Mouse (Mus musculus) Muller cell, postnatal 12 days (primary cell): ENCODE data around the gene Rhbdl2.

Experiments
- DNase-seq: peaks from one replicate; pipeline ENCODE4 v3.0.0-alpha.2; 2015; ENCODE audit errors: inconsistent ontology term

Rhbdl2 gene

DNA sequence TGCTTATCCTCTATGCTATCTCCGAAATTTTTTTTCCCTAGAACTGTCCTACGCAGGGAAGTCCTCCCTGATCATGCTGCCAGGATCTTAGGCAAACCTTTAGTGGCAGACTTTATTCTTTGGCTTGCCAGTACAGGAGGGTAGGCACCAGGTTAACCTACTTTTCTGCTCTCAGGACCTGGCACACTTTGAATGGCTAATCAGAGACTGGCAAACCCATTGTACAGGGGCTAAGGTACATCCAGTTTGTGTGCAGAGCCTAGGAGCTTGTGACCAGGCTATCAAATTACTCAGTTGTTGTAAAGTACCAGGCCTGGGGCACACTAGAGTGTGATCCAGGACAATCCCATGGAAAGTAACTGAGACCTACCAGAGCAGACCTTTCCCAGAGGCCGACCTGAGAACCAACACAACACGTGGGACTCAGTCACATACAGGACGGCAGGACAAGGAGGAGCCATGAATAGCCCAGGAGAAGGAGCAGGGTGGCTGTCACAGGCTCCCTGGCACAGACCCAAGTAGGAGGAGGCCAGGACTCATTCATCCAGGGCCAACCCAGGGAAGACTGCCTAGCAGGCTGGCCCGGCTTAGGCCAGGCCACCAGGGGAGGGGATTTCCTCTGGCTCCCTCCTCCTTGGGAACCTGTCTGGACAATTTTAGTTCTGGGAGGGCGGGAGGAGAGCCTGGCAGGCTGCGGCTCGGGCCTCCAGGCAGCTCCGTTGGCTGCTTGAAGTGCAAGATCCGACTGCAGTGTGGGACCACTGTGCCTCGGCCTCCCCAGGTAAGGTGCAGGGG lies at the start of gene Rhbdl2:
TSS of gene Rhbdl2 (plus strand) at position 684 of the 795 bp plus-strand sequence.
- DNase-seq, result peak; percentile 88

GRCm38 (mm10) chr4:123738708-123739107 lies 49.0 kb upstream of the Rhbdl2 start:
- DNase-seq, result no peak

- DNase-seq, result no peak
Measured at GRCm38 (mm10) chr4:123742891-123743290, 44.8 kb upstream of the Rhbdl2 start.

DNA sequence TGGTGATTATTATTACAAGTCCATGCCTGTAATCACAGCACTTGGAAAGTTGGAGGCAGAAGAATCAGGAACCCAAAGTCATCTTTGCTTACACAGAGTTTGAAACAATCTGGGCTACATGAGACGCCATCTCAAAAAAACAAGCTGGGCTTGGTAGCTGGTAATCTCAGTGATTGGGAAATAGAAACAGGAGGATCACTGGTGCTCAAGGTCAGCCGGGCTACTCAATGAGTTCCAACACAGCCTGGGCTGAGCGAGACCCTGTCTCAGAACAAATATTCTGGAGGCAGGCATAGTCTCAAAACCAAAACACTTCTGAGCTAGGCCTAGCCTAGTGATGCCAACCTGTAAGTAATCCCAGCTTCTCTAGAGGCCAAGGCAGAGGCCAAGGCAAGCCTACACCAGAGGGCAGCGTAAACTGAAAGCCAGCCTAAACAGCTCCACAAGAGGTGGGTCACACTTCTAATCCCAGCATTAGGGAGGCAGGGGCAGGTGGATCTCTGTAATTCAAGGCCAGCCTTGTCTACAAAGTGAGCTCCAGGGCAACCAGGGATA lies 42.4 kb upstream of the Rhbdl2 start:
- no peak for DNase-seq

GRCm38 (mm10) chr4:123748726-123749415 lies 38.8 kb upstream of the Rhbdl2 start:
- no peak for DNase-seq

GRCm38 (mm10) chr4:123749484-123750130 lies 38.1 kb upstream of the Rhbdl2 start:
- no peak for DNase-seq

- peak; percentile 98 for DNase-seq
Measured at GRCm38 (mm10) chr4:123750152-123750651, 37.5 kb upstream of the Rhbdl2 start, which contains the start of gene Akirin1. Akirin1 (minus strand) TSS chr4:123750345.

DNA sequence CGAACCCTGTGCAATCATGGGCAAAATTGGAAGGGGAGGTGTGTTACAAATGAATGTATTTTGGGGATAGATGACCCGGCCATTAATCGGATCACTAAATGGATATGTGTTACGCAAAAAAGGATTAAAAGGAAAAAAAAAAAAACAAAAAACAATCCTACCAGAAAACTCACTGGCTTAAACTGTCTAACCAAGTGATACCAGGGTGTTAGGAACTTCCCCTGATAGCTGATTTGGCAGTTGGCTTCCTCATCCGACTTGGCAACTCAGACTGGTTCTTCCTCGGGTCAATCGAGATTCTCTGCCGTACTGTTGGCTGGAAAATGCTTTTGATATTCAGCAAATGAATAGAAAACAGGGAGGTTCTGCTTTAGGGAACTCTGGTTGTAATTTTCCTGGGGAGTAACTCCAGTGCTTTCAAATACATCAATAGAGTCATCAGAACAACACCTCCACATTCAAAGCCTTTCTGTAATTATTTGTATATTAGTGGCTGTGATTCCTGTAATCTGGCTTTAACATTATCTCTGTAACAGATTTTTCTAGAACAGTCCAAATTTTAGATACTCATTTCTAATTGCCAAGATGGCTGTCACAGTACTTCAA lies 36.9 kb upstream of the Rhbdl2 start:
- DNase-seq, result no peak

DNA sequence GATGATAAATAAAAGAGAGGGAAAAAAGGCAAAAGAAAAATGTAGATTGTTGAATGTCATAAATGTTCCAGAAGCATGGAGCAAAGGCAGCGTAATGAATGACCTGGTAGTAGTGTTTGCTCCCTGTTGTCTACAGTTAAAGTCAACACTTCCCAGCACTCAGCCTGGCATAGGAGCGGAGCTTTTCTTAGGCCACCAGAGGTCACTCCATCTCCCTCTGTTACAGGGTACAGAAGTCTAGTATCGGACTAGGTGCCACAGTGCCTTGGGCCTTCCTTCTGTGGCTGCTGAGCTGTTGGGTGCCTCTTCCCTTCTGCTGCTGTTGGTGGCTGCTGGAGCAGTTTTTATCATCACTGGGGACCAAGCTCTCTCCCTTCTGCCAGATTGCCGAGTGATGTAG lies 29.4 kb upstream of the Rhbdl2 start:
- DNase-seq, result no peak

DNA sequence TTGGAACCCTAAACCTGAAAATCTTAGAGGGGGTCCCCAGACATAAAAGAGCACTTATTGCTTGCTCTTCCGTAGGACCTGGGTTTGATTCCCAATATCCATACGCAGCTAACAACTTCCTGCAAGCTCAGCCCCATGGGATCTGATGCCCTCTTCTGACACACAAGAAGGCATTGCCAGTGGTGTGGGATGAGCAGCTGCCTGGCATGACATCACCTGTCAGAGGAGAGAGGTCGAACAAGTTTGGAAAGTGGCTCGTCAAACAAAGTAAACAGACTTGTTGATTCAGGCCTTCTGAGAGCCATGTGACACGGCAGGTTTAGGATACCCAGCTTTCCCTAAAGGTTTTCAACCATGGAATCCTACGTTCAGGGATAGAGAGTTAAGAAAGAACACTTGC lies 22.6 kb upstream of the Rhbdl2 start:
- DNase-seq, result no peak

- no peak for DNase-seq
Measured at GRCm38 (mm10) chr4:123767807-123768206, 19.9 kb upstream of the Rhbdl2 start.

- DNase-seq, result no peak
Measured at GRCm38 (mm10) chr4:123768234-123768633, 19.4 kb upstream of the Rhbdl2 start.

- no peak for DNase-seq
Measured at GRCm38 (mm10) chr4:123792666-123793065, 5.0 kb downstream of the Rhbdl2 start.

DNA sequence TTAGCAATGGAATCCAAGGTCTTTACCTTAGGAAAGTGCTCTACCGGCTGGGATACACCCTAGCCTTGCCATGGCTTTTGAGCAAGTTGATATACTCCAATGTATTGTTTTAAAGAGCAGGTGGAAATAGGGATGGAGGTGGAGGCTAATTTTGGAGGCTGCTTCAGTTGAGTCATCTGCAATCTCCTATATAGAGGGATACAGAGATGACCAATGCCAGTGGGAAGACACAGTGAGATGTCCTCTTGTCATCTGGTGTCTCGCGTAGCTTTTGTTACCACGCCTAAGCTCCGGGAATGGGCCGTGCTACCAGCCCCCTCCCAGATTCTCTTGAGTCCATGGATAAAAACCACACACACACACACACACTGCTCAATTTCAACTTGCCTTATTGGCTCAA lies 5.5 kb downstream of the Rhbdl2 start:
- DNase-seq, result no peak

GRCm38 (mm10) chr4:123795057-123795456 lies 7.4 kb downstream of the Rhbdl2 start:
- DNase-seq, result no peak

- no peak for DNase-seq
Measured at GRCm38 (mm10) chr4:123797403-123797802, 9.7 kb downstream of the Rhbdl2 start.

DNA sequence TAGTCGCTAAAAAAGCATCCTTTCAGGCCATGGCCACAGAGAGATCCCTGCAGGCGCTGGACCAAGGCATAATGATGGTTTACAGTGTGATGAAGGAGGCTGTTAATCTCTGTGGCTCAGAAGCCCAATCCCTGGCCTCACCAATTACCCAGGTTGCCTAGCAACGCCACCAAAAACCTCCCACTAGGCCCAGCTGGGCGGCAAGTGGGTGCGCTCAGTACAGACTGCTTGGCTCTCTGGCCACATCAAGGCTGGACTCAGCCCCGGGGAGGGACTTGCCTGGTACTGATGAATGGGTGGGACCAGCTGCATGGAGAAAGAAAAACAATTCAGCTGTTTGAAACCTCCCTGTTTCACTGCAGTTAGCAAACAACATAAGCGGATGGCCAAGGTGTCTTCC lies 10.2 kb downstream of the Rhbdl2 start:
- peak; percentile 71 for DNase-seq

- DNase-seq, result peak; percentile 85
Measured at GRCm38 (mm10) chr4:123803642-123804041, 16.0 kb downstream of the Rhbdl2 start.

- no peak for DNase-seq
Measured at GRCm38 (mm10) chr4:123808304-123808703, 20.6 kb downstream of the Rhbdl2 start.

- no peak for DNase-seq
Measured at GRCm38 (mm10) chr4:123810475-123811295, 23.0 kb downstream of the Rhbdl2 start.

DNA sequence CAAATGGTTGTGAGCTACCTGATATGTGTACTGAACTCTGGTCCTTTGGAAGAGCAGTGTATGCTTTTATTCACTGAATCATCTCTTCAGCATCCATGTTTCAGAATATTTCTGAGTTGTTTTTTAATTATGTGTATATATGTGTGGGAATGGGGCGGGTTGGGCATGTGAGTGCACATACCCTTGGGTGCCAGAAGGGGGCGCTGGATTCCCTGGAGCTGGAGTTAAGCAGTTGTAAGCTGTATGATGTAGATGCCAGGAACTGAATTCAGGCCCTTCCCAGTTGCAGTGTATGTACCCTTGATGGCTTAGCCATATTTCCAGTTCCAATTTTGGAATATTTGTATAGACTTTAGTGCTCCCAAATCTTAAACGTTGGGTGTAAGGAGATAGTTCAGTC lies 24.9 kb downstream of the Rhbdl2 start:
- DNase-seq, result no peak
